Mouse (Mus musculus) C2C12 (cell line): ENCODE measurements around the gene Acer3. TPM values are rescaled to one million over a fixed set of nuclear protein-coding genes. Genes with fewer than 3 reads are reported as not detected.
A peak's percentile ranks its signal among the peaks of the same experiment; 100 is the strongest.

ENCODE experiments used
- H3K27me3 ChIP-seq: one replicate; pipeline ENCODE4 v1.6.1; 2011; ENCODE audit not compliant: control insufficient read depth, insufficient read depth, insufficient read length
- H3K36me3 ChIP-seq: one replicate; pipeline ENCODE4 v1.6.1; 2011; ENCODE audit not compliant: control insufficient read depth, insufficient read depth
- H3K4me3 ChIP-seq: one replicate; pipeline ENCODE4 v1.5.1; 2011; ENCODE audit warnings: mild to moderate bottlenecking, control low read depth; ENCODE audit not compliant: poor library complexity, insufficient read depth, severe bottlenecking
- H3K79me2 ChIP-seq: one replicate; pipeline ENCODE4 v1.6.1; 2011; ENCODE audit not compliant: control insufficient read depth, insufficient read depth
- H3K79me3 ChIP-seq: one replicate; pipeline ENCODE4 v1.6.1; 2011; ENCODE audit warnings: low read depth, control low read depth
- H3ac ChIP-seq: one replicate; pipeline ENCODE3; 2011; ENCODE audit warnings: low read depth; ENCODE audit not compliant: control insufficient read depth, insufficient read length
- CEBPB ChIP-seq: IDR thresholded peaks from one replicate; pipeline ENCODE4 v1.6.1; 2011; ENCODE audit warnings: low read depth, mild to moderate bottlenecking, control low read depth, moderate library complexity
- CTCF ChIP-seq: IDR thresholded peaks from one replicate; pipeline ENCODE4 v1.5.1; 2011; ENCODE audit not compliant: control insufficient read depth, insufficient read depth, insufficient read length
- FOSL1 ChIP-seq: IDR thresholded peaks from one replicate; pipeline ENCODE4 v1.8.0; 2011; ENCODE audit warnings: mild to moderate bottlenecking, low read length; ENCODE audit not compliant: poor library complexity, insufficient read depth, severe bottlenecking
- MAX ChIP-seq: IDR thresholded peaks from one replicate; pipeline ENCODE4 v1.6.1; 2011; ENCODE audit warnings: mild to moderate bottlenecking, control low read depth
- MYOD1 ChIP-seq: IDR thresholded peaks from one replicate; pipeline ENCODE4 v1.6.1; 2011; ENCODE audit warnings: low read depth; ENCODE audit not compliant: control insufficient read depth, insufficient read length
- MYOG ChIP-seq: IDR thresholded peaks from one replicate; pipeline ENCODE4 v1.6.1; 2011; ENCODE audit not compliant: control insufficient read depth, insufficient read length; ENCODE audit errors: extremely low read depth
- USF1 ChIP-seq: IDR thresholded peaks from one replicate; pipeline ENCODE4 v1.6.1; 2011; ENCODE audit warnings: low read depth, mild to moderate bottlenecking, control low read depth, moderate library complexity
- polyA plus RNA-seq: library from polyadenylated mRNA; unstranded; fragments of >200 nt; fragmentation: generic; extraction: Trizol; gene quantifications from one replicate; pipeline ENCODE4 v1.2.1, GENCODE M21; 2012; ENCODE audit warnings: missing spikeins

Acer3 gene
- polyA plus RNA-seq, 1 experiment = 7.6 TPM

DNA sequence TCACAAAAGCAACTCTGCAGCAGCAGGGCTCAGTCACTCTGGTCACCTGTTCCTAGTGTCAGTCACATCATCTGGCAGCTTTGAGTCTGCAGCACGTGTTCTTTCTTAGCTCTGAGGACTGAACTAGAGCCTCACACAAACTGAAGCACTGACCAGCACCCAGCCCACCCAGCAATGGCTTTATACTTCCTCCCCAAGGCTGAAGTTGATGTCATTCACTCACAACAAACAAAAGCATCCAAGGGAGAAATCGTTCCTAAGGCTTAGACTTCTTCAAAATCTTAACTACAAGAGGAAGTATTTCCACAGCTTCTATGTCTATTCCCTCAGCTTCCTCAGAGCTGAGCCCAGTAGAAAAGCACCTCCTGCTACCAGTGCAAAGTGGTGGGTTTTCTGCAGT, 7.3 kb upstream of the Acer3 start:
- no peaks in the 10 kb centered on the region for H3K36me3 ChIP-seq
- no peaks in the 10 kb centered on the region for H3K79me2 ChIP-seq
- no peaks in the 10 kb centered on the region for H3K79me3 ChIP-seq
- TF ChIP-seq MAX (no peak), FOSL1 (no peak), CEBPB (no peak), CTCF (no peak), MYOD1 (no peak), MYOG (no peak), USF1 (no peak)
- no peak overlapping the region for H3ac ChIP-seq
- H3K27me3 ChIP-seq = no peaks in the 10 kb centered on the region
- H3K4me3 ChIP-seq = no peak overlapping the region

DNA sequence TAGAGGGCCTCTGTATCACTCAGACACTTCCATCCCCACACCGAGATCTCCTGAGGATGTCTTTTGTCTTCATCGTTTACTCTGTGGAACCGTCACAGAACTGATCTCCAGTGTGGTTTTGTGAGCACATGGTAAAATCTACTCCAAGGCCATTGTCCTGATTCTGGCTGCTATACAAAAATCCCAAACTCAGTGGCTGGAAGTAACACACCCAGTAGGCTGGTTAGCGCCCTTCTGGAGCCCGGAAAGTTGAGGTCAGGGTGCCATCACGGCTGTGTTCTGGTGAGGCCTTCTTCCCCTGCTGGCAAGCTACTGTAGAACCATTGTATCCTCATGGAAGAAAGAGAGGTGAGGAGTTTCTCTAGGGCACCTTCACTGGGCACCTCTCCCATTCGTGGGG, 5.0 kb upstream of the Acer3 start:
- no peak for TF ChIP-seq CTCF
- no peak for TF ChIP-seq MYOD1
- no peak for TF ChIP-seq MAX
- no peak for TF ChIP-seq USF1
- no peak for TF ChIP-seq CEBPB
- TF ChIP-seq FOSL1 = no peak
- TF ChIP-seq MYOG = no peak
- H3K4me3 ChIP-seq = no peak overlapping the region
- H3K79me2 ChIP-seq = no peaks in the 10 kb centered on the region
- H3K27me3 ChIP-seq = no peaks in the 10 kb centered on the region
- H3K79me3 ChIP-seq = no peaks in the 10 kb centered on the region
- no peaks in the 10 kb centered on the region for H3K36me3 ChIP-seq
- H3ac ChIP-seq = no peak overlapping the region

DNA sequence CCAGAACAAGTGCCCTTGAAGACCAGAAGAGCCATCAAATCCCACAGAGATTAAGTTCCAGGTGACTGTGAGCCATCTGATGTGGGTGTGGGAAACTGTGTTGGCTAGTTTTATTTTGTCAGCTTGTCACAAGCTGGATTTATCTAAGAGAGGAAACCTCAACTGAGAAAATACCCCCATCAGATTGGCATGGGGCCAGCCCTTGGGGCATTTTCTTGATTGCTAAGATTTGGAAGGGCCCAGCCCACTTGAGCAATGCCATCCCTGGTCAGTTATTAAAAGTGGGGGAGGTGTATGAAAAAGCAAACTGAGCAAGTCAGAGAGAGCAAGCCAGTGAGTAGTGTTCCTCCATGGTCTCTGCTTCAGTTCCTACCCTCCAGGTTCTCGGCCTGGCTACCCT, 3.2 kb upstream of the Acer3 start:
- no peak overlapping the region for H3ac ChIP-seq
- no peaks in the 10 kb centered on the region for H3K79me2 ChIP-seq
- no peak overlapping the region for H3K4me3 ChIP-seq
- no peaks in the 10 kb centered on the region for H3K27me3 ChIP-seq
- no peaks in the 10 kb centered on the region for H3K79me3 ChIP-seq
- H3K36me3 ChIP-seq = no peaks in the 10 kb centered on the region
- no peak for TF ChIP-seq MYOD1
- no peak for TF ChIP-seq FOSL1
- no peak for TF ChIP-seq USF1
- TF ChIP-seq MYOG = no peak
- no peak for TF ChIP-seq CEBPB
- no peak for TF ChIP-seq MAX
- TF ChIP-seq CTCF = no peak

DNA sequence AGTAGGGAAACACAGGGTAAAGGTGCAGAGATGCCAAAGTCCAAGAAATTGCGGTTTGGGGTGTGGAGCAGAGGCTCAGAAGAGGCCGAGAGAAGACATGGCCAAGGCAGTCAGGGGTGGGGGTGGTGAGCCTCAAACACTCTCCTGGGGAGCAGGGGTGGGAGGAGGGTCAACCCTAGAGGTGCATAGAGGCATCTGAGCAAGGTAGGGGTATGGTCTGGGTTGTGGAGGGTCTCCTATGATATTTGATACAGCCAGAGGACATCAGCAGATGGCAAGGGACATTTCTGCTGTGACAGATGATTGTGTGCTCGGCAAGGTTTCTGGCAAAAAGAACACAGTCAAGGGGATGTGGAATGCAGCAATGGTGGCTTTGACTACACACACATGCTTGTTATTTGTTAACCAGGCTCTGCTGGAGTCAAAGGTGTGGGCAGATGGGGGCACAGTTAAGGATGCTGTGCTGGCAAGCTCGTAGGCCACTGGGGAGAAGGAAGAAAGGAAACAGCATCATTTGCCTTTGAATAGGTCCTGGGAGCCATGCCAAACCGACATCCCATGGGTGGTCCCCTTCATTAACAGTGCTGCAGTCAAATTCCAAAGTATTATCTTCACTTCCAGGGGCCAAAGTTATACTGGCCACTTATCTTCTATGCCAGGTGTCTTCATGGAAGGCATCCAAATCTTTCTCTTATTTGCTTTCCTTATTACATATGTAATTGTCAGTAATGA, 2.4 kb upstream of the Acer3 start:
- TF ChIP-seq USF1 = no peak
- TF ChIP-seq MAX = no peak
- no peak for TF ChIP-seq MYOG
- no peak for TF ChIP-seq MYOD1
- peak; percentile 7 for TF ChIP-seq CEBPB
- no peak for TF ChIP-seq FOSL1
- TF ChIP-seq CTCF = no peak

DNA sequence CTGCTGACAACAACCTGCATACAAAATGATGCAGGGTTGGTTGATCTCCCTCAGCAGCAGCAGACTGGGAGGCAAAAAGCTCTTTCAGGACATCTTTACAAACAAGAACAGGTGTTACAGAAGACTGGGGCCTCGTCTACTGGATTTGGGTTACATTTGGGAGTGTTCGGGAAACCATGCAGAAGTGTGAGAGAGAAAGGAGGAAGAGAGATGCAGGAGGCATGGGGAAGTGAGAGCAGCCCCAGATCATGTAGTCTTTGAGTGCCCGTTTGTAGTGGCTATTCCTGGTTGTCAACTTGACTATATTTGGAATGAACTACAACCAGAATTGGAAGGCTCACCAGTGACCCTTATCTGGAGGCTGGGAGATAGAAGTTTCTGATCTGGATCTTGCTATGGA, 1.4 kb upstream of the Acer3 start:
- Histone ChIP-seq H3K79me3 (no peaks in the 10 kb centered on the region), H3ac (no peak overlapping the region), H3K4me3 (no peak overlapping the region), H3K36me3 (no peaks in the 10 kb centered on the region), H3K79me2 (no peaks in the 10 kb centered on the region), H3K27me3 (no peaks in the 10 kb centered on the region)
- TF ChIP-seq MYOG (no peak), FOSL1 (no peak), USF1 (no peak), CEBPB (no peak)

More for the DNA sequence above, 2.4 kb upstream of the Acer3 start:
- no peaks in the 10 kb centered on the region for H3K27me3 ChIP-seq
- H3ac ChIP-seq = no peak overlapping the region
- H3K79me2 ChIP-seq = no peaks in the 10 kb centered on the region
- no peaks in the 10 kb centered on the region for H3K79me3 ChIP-seq
- no peak overlapping the region for H3K4me3 ChIP-seq
- no peaks in the 10 kb centered on the region for H3K36me3 ChIP-seq
